Mouse (Mus musculus) neural tube, embryonic 13.5 days (tissue): ENCODE data around the gene Prnp. TPM values are rescaled to one million over a fixed set of nuclear protein-coding genes. Genes with fewer than 3 reads are reported as not detected.

Experiments used
- polyA plus RNA-seq: library from polyadenylated mRNA; unstranded; fragments of >200 nt; fragmentation: Nextera tagmentation; extraction: Ambion mirVana; gene quantifications from 2 replicates; pipeline ENCODE4 v1.2.1, GENCODE M21; 2015

Gene Prnp
- polyA plus RNA-seq, 1 experiment from 2014 or later, result 128 TPM

Other genes starting within 250 kb of the Prnp start
- gene Erv3, start 50.2 kb upstream of the Prnp start, polyA plus RNA-seq, result 0.07 TPM in 1 of 2 replicates, not detected in the other
- not detected in 2 replicates for gene Prn, start within 50 bp of the Prnp start, polyA plus RNA-seq
- gene Prnd, start 40.9 kb downstream of the Prnp start, polyA plus RNA-seq, result 11.5 and 13.9 TPM in 2 replicates
- 23.4 and 24.8 TPM in 2 replicates for gene Rassf2, start 120.3 kb downstream of the Prnp start, polyA plus RNA-seq
- gene Slc23a2, start 235.2 kb downstream of the Prnp start, polyA plus RNA-seq, result 23.8 and 28.6 TPM in 2 replicates